Mouse (Mus musculus): ENCODE measurements around the gene 4930415O20Rik.

- TF ChIP-seq CTCF (IDR thresholded peaks at IDR 0.05; ENCODE audit: low read depth), result no peak
- no peak for TF ChIP-seq EP300 (IDR thresholded peaks at IDR 0.05; ENCODE audit: low read depth)
Measured at GRCm38 (mm10) chr15:98612229-98612628, 41.4 kb downstream of the 4930415O20Rik start.

Measured in liver, postnatal 0 days (tissue).